22 mouse cellular contexts compared by ENCODE assay signal in the genomic region with DNA sequence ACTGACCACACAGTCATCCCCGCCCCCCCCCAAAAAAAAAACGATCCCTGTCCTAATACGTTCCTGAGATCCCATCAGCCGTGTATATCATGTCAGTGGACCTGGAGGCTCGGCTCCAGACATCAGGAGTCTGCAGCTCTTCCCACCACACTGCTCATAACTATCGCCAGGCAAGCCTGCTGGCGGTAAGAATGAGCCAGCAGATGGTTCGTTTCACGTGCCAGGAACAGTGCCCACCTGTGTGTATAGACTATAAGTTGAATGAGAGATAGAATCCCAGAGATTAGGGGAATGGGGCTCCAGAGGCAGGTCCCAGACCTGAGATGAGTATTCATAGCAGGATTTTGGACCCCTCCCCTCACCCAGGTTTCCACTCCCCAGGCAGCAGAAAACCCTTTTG.
"Had no signal": no experiment of that assay in that cellular context is flagged by ENCODE, and none has a peak within 500 bp of the region (broad histone marks: within the 10 kb centered on the region; RNA-seq: fewer than 3 reads in every experiment).

No protein-coding gene starts in this region.

- DNase-seq: kidney, adult 8-10 months; kidney, postnatal 10 days; kidney, postnatal 36 days; left cerebral cortex, postnatal 4 days; liver, postnatal 0 days; lung, embryonic 14.5 days; right cerebral cortex, postnatal 4 days; thymus, adult 2 months; thymus, postnatal 14 days; thymus, postnatal 4 days had no signal

- H3K9ac ChIP-seq: kidney, embryonic 15.5 days; limb, embryonic 12.5 days; limb, embryonic 15.5 days; liver, embryonic 14.5 days; liver, postnatal 0 days; lung, embryonic 14.5 days; midbrain, embryonic 12.5 days; midbrain, embryonic 15.5 days; neural tube, embryonic 12.5 days; neural tube, embryonic 15.5 days had no signal

- ATAC-seq: liver, postnatal 0 days; lung, postnatal 0 days; midbrain, embryonic 15.5 days had no signal

- H3K9me3 ChIP-seq: kidney, embryonic 15.5 days; limb, embryonic 12.5 days; limb, embryonic 15.5 days; midbrain, embryonic 12.5 days; midbrain, embryonic 15.5 days; neural tube, embryonic 12.5 days; neural tube, embryonic 15.5 days had no signal

- H3K4me1 ChIP-seq: kidney, embryonic 15.5 days; limb, embryonic 12.5 days; limb, embryonic 15.5 days had no signal

- H3K27me3 ChIP-seq: midbrain, embryonic 15.5 days; neural tube, embryonic 12.5 days; neural tube, embryonic 15.5 days had no signal

- H3K4me3 ChIP-seq: kidney, embryonic 15.5 days; limb, embryonic 12.5 days; limb, embryonic 15.5 days; midbrain, embryonic 12.5 days; midbrain, embryonic 15.5 days; neural tube, embryonic 12.5 days; neural tube, embryonic 15.5 days had no signal

- H3K36me3 ChIP-seq: kidney, embryonic 15.5 days; limb, embryonic 12.5 days; limb, embryonic 15.5 days; midbrain, embryonic 12.5 days; midbrain, embryonic 15.5 days; neural tube, embryonic 12.5 days; neural tube, embryonic 15.5 days had no signal

- H3K27ac ChIP-seq: kidney, embryonic 15.5 days; limb, embryonic 12.5 days; limb, embryonic 15.5 days; liver, embryonic 14.5 days; macrophage; midbrain, embryonic 12.5 days; midbrain, embryonic 15.5 days; neural tube, embryonic 12.5 days; neural tube, embryonic 15.5 days; stomach, postnatal 0 days had no signal

- H3K4me2 ChIP-seq: kidney, embryonic 15.5 days; limb, embryonic 12.5 days; limb, embryonic 15.5 days; liver, embryonic 11.5 days; lung, embryonic 14.5 days; midbrain, embryonic 12.5 days; midbrain, embryonic 15.5 days; neural tube, embryonic 12.5 days; neural tube, embryonic 15.5 days had no signal
